Mouse (Mus musculus): ENCODE results near the gene Klhl6. TPM values are rescaled to one million over a fixed set of nuclear protein-coding genes. Genes with fewer than 3 reads are reported as not detected.
A peak's percentile ranks its signal among the peaks of the same experiment; 100 is the strongest.
"Not testable (repeated sequence)": the region's sequence is repeated elsewhere in the genome, so short reads cannot be mapped to it uniquely, and the experiment has no call there.

Gene Klhl6
- 1 to 10 TPM; 3.3 to 4.2 (median 4.0) TPM for total RNA-seq (2022)

GRCm38 (mm10) chr16:19982537-19983257, at the start of gene Klhl6:
Gene Klhl6, minus strand, starts transcription at chr16:19983037.
- DNase-seq (ENCODE audit: low spot score), result peak; percentile 78

- not testable (repeated sequence) for DNase-seq (ENCODE audit: low spot score)
These were observed 44.4 kb upstream of the Klhl6 start for GRCm38 (mm10) chr16:20027241-20027640.

GRCm38 (mm10) chr16:20022821-20023220, 40.0 kb upstream of the Klhl6 start:
- DNase-seq (ENCODE audit: low spot score), result no peak

DNA sequence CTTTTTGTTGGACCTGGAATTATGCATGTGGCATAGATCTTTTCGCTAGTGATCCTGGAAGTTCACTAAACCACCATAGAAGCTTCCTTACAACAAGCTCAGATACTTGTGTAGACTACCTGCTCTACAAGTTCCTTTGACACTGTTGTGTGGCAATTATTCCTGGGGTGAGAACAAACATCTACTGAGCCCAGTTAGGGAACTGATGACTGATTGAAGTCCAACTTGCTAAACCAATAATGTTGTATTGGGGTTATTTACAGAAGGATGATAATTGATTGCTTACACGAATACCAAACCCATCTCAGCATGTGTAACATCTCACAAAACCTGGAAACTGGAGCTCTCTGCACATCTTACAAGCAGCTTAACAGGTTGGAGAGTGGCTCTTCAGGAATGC, 39.0 kb upstream of the Klhl6 start:
- DNase-seq (ENCODE audit: low spot score), result no peak

GRCm38 (mm10) chr16:20012647-20013046, 29.8 kb upstream of the Klhl6 start:
- no peak for DNase-seq (ENCODE audit: low spot score)

- no peak for DNase-seq (ENCODE audit: low spot score)
These were observed 23.2 kb upstream of the Klhl6 start for GRCm38 (mm10) chr16:20006066-20006465.

- not testable (repeated sequence) for DNase-seq (ENCODE audit: low spot score)
These were observed 17.4 kb upstream of the Klhl6 start for GRCm38 (mm10) chr16:20000286-20000685.

- DNase-seq (ENCODE audit: low spot score), result no peak
These were observed 14.8 kb upstream of the Klhl6 start for GRCm38 (mm10) chr16:19997616-19998015.

GRCm38 (mm10) chr16:19996913-19997312, 14.1 kb upstream of the Klhl6 start:
- DNase-seq (ENCODE audit: low spot score), result not testable (repeated sequence)

GRCm38 (mm10) chr16:19995818-19996217, 13.0 kb upstream of the Klhl6 start:
- DNase-seq (ENCODE audit: low spot score), result no peak

DNA sequence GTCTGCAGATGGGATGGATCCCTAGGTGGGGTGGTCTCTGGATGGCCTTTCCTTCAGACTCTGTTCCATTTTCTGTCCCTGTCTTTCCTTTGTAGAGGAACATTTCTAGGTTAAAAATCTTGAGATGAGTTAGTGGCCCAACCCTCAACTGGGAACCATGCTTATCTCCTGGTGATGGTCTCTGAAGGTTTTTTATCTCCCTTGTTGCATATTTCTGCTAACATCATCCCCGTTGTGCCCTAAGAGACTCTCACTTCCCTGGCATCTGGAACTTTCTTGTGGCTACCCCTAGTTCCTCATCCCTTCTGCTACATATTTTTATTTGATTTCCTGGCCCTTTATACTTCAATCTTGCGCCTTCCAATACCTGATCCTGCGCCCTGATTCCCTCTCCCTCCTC, 10.4 kb upstream of the Klhl6 start:
- no peak for DNase-seq (ENCODE audit: low spot score)

DNA sequence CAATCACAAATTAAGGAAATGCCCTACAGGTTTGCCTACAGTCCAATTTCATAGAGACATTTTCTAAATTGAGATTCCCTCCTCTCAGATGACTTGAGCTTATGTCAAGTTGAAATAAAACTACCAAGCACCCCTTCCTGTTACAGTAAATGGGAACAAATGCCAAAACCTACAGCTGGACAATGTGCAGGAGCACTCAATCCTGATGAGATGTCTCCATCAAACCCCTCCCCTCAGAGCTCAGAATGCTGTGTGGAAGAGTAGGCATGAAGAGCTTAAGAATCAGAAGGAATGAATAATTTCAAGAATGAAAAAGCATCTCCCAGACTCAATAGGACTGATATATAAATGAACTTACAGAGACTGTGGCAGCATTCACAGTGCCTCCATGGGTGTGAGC, 7.7 kb upstream of the Klhl6 start:
- no peak for DNase-seq (ENCODE audit: low spot score)

DNA sequence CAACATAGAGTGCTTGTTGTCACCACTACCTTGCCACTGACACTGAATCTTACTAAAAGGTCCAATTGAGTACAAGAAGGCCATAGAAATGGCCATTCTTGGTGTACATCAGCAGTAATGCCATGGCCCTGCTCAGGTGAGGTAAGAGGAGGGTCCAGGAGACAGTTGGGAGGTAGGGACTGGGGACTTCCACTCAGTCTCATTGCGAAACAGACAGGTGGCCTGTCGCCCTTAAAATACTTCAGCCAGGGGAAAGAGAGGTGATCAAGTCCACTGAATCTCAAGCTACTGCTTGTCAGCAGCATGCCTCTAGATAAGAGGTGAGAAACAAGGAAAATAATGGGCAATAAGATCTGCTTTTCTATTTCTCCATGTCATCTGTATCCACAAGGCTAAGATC, 4.8 kb upstream of the Klhl6 start:
- DNase-seq (ENCODE audit: low spot score), result no peak

DNA sequence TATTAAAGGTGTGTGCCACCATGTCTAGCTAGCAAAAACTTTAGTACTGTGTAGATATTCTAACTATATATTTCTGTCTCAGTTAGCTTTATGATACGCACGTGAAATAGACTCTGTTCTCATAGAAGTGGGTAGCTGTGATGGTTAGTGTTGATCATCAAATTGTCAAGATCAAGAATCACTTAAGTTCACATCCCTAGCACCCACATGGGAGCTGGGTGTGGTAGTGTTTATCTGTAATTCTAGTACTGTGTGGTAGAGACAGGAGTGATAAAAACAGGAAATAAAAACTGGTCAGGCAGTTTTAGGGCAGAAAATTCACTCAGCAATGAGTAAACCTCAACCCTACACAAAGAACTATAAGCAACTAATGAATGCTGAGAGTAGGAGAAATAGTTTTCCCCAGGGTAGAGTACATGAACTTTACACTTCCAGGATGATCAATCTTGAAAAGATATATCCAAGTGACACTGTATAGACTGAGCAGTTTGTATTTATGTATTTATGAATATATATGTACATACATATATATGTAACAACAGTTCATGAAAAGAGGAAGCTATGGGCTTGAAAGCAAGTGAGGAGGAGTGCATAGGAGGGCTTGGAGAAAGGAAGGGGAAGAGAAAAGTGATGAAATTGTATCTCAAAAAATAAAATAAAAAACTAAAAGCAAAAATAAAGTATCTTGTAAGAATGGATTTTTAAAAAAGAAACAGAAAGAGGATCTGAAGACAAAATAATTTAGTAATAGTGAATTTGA, 2.2 kb upstream of the Klhl6 start:
- no peak for DNase-seq (ENCODE audit: low spot score)

GRCm38 (mm10) chr16:19983559-19983958, 722 bp upstream of the Klhl6 start:
- DNase-seq (ENCODE audit: low spot score), result no peak

DNA sequence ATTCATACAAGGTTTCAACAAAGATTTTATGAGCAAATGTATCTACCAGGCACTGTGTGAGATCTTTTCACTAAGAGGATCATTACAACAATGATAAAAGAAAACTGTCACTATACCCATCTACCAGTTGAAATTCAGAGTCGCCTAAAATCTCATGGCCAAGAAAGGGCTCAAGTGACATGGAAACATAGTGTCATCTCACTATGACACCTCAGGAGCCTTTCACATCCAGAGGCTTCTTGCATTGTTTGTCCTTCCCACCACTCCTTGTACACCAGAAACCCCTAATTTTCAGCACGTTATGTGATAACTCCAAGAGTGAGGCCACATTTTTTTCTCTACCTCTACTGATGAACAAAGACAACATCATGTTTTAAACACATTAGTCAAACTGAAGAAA, 1.2 kb downstream of the Klhl6 start:
- DNase-seq (ENCODE audit: low spot score), result no peak

- no peak for DNase-seq (ENCODE audit: low spot score)
These were observed 1.8 kb downstream of the Klhl6 start for GRCm38 (mm10) chr16:19981006-19981405.

DNA sequence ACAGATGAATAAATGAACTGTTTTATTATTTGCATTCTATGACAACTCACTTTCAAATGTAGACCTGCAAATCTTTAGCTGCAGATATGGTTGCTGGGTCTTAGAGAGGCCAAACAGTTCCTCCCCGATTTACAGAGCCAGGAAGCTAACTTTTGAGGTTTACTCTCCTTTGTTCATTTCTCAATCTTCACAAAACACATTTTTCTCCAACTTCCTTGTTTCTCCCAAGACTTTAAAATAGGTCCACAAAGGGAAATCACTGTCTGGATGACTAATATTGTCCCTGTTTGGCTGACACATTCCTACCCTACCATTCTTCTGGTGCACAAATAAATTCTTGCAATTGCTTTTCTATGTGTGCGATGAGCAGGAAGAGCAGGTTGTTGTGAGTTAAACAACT, 3.1 kb downstream of the Klhl6 start:
- DNase-seq (ENCODE audit: low spot score), result no peak

- no peak for DNase-seq (ENCODE audit: low spot score)
These were observed 5.6 kb downstream of the Klhl6 start for GRCm38 (mm10) chr16:19977282-19977681.

- DNase-seq (ENCODE audit: low spot score), result no peak
These were observed 6.0 kb downstream of the Klhl6 start for GRCm38 (mm10) chr16:19976825-19977224.

GRCm38 (mm10) chr16:19975432-19975831, 7.4 kb downstream of the Klhl6 start:
- no peak for DNase-seq (ENCODE audit: low spot score)

DNA sequence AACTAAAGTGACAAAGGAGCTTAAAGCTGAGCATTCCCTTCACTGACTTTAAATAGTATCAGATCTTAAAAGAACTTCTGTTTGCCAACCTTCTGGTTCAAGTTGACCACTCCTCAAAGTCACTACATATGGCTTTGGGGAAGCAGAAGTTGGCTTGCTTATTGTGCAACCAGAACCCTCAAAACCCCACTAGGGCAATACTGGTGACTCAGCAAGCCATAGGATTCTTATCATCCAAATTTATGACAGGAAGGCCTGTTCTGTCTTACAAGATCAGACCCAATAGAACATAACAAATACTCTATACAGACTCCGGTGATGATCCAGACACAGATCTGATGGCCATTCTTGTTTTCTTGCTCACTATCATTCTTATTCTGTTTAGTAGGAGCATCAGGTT, 9.4 kb downstream of the Klhl6 start:
- no peak for DNase-seq (ENCODE audit: low spot score)

- DNase-seq (ENCODE audit: low spot score), result no peak
These were observed 10.0 kb downstream of the Klhl6 start for GRCm38 (mm10) chr16:19972736-19973350.

Data from heart, adult 8-10 months (tissue).